Mouse (Mus musculus): ENCODE data around the gene Ssr2. TPM values are rescaled to one million over a fixed set of nuclear protein-coding genes. Genes with fewer than 3 reads are reported as not detected.

The Ssr2 gene
- polyA plus RNA-seq, 1 experiment from 2014 or later = 384 TPM

DNA sequence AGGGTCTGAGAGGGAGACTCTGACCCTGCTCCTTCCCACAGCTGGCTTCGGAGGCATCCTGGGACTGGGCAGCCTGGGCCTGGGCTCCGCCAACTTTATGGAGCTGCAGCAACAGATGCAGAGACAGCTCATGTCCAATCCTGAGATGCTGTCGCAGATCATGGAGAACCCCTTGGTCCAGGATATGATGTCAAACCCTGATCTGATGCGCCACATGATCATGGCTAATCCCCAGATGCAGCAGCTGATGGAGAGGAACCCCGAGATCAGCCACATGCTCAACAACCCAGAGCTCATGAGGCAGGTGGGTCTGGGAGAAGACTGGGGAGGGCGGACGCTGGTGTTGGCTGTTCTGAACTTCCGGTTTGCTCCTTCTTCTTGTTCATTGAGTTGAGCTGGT, 19.1 kb upstream of the Ssr2 start:
- H3K27ac ChIP-seq (ENCODE audit: low read length) = no peak overlapping the region
- no peaks in the 10 kb centered on the region for H3K9me3 ChIP-seq (ENCODE audit: low read length)
- H3K4me3 ChIP-seq (ENCODE audit: low read depth, low read length) = no peak overlapping the region
- H3K9ac ChIP-seq (replicated peaks; ENCODE audit: low read depth) = no peak overlapping the region
- H3K4me1 ChIP-seq (ENCODE audit: insufficient read depth, low read depth, low read length) = peaks cover 11% of the 10 kb centered on the region; the same call in 1 of the 2 replicates
- no peaks in the 10 kb centered on the region for H3K27me3 ChIP-seq (replicated peaks; ENCODE audit: insufficient read depth, low read length)
- 94% methylated on average over 8 of the region's 8 CpGs for WGBS
- H3K4me2 ChIP-seq (replicated peaks; ENCODE audit: low read depth, low read length) = no peak overlapping the region
- peaks cover 25% of the 10 kb centered on the region; the same call in 1 of the 2 replicates for H3K36me3 ChIP-seq (ENCODE audit: insufficient read depth, low read length)
- DNase-seq (ENCODE audit: low spot score) = no peak
- TF ChIP-seq EP300 (IDR thresholded peaks at IDR 0.05) (no peak), CTCF (IDR thresholded peaks at IDR 0.05) (no peak)
- no peak for ATAC-seq

GRCm38 (mm10) chr3:88559596-88559995, 16.1 kb upstream of the Ssr2 start:
- no peak for TF ChIP-seq EP300 (IDR thresholded peaks at IDR 0.05)
- TF ChIP-seq CTCF (IDR thresholded peaks at IDR 0.05) = no peak
- Histone ChIP-seq H3K27me3 (replicated peaks; ENCODE audit: insufficient read depth, low read length) (no peaks in the 10 kb centered on the region), H3K9ac (replicated peaks; ENCODE audit: low read depth) (no peak overlapping the region), H3K36me3 (ENCODE audit: insufficient read depth, low read length) (peaks cover 43% of the 10 kb centered on the region), H3K4me2 (replicated peaks; ENCODE audit: low read depth, low read length) (no peak overlapping the region), H3K9me3 (ENCODE audit: low read length) (no peaks in the 10 kb centered on the region), H3K4me3 (ENCODE audit: low read depth, low read length) (no peak overlapping the region), H3K27ac (ENCODE audit: low read length) (no peak overlapping the region), H3K4me1 (ENCODE audit: insufficient read depth, low read depth, low read length) (peaks cover 2% of the 10 kb centered on the region; the same call in 1 of the 2 replicates)
- ATAC-seq = no peak
- WGBS = 97% methylated on average over 9 of the region's 9 CpGs
- no peak for DNase-seq (ENCODE audit: low spot score)

DNA sequence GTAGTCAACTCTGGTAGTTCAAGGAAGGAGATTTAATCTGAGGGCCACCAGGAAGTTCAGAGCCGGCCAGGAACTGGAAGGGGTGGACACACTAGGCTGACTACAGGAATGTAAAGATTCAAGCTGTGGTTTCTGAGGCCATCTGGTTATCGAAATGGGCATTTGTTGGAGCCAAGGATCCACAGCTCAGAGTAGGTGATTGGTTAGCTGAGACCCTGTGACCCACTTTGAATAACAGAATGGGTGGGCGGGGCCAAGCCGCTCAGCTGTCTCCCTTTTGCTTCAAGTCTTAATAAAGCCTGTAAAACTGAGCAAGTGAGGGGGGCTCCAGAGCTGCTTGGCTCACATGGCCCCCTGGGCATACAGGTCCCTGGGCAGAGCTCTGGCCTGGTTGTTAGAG, 13.7 kb upstream of the Ssr2 start:
- no peak overlapping the region for H3K4me3 ChIP-seq (ENCODE audit: low read depth, low read length)
- no peak for ATAC-seq
- H3K9ac ChIP-seq (replicated peaks; ENCODE audit: low read depth) = no peak overlapping the region
- H3K4me2 ChIP-seq (replicated peaks; ENCODE audit: low read depth, low read length) = no peak overlapping the region
- no peak overlapping the region for H3K27ac ChIP-seq (ENCODE audit: low read length)
- 68% methylated on average over 4 of the region's 4 CpGs for WGBS
- H3K27me3 ChIP-seq (replicated peaks; ENCODE audit: insufficient read depth, low read length) = no peaks in the 10 kb centered on the region
- DNase-seq (ENCODE audit: low spot score) = no peak
- no peak for TF ChIP-seq CTCF (IDR thresholded peaks at IDR 0.05)
- no peak for TF ChIP-seq EP300 (IDR thresholded peaks at IDR 0.05)
- H3K9me3 ChIP-seq (ENCODE audit: low read length) = no peaks in the 10 kb centered on the region
- no peaks in the 10 kb centered on the region for H3K4me1 ChIP-seq (ENCODE audit: insufficient read depth, low read depth, low read length)
- peaks cover 56% of the 10 kb centered on the region for H3K36me3 ChIP-seq (ENCODE audit: insufficient read depth, low read length)

DNA sequence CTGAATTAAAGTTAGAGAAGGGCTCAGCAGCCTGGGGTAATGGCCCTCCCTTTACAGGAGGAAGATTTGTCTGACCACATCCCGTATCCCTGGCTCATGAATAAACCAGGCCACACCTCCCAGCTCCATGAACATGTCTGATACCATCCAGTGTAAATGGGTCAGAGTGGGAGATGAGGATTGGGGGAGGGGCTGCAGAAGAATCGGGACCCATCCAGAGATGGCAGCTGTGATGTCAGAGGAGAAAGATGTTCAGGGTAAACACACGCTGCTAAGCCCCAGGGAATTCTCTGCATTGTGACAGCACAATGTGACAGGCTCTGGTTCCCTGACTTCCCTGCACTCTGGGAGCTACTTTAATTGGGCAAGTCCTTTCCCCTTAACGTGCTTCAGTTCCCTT, 12.2 kb upstream of the Ssr2 start:
- Histone ChIP-seq H3K36me3 (ENCODE audit: insufficient read depth, low read length) (peaks cover 56% of the 10 kb centered on the region), H3K27ac (ENCODE audit: low read length) (no peak overlapping the region)

DNA sequence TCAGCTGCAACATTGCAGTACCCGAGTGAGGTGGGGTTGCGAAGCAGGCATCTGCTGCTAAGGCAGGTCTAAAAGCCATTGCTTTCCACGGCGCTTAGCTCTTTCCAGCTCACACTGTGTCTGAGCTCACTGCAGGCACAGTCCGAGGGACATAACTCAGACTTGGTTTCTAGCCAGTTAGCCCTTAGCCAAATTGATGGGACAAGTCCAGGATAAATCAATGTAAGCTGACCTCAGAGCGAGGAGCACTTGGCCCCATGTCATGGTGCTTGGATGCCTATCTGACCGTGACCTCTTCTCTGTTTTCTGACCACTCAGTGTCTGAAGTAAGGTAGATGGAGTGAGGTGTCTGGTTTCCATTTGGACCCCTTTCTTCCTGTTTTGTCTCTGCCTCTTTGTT, 11.7 kb upstream of the Ssr2 start:
- DNase-seq (ENCODE audit: low spot score) (no peak), ATAC-seq (no peak)
- Histone ChIP-seq H3K4me2 (replicated peaks; ENCODE audit: low read depth, low read length) (no peak overlapping the region), H3K36me3 (ENCODE audit: insufficient read depth, low read length) (peaks cover 59% of the 10 kb centered on the region), H3K27me3 (replicated peaks; ENCODE audit: insufficient read depth, low read length) (no peaks in the 10 kb centered on the region), H3K9ac (replicated peaks; ENCODE audit: low read depth) (no peak overlapping the region), H3K27ac (ENCODE audit: low read length) (no peak overlapping the region), H3K9me3 (ENCODE audit: low read length) (no peaks in the 10 kb centered on the region), H3K4me3 (ENCODE audit: low read depth, low read length) (no peak overlapping the region), H3K4me1 (ENCODE audit: insufficient read depth, low read depth, low read length) (no peaks in the 10 kb centered on the region)
- TF ChIP-seq EP300 (IDR thresholded peaks at IDR 0.05) = no peak
- TF ChIP-seq CTCF (IDR thresholded peaks at IDR 0.05) = no peak
- 86% methylated on average over 7 of the region's 7 CpGs for WGBS

More for the DNA sequence above, 12.2 kb upstream of the Ssr2 start:
- TF ChIP-seq EP300 (IDR thresholded peaks at IDR 0.05) (no peak), CTCF (IDR thresholded peaks at IDR 0.05) (no peak)
- Histone ChIP-seq H3K4me1 (ENCODE audit: insufficient read depth, low read depth, low read length) (no peaks in the 10 kb centered on the region), H3K4me3 (ENCODE audit: low read depth, low read length) (no peak overlapping the region), H3K9me3 (ENCODE audit: low read length) (no peaks in the 10 kb centered on the region), H3K4me2 (replicated peaks; ENCODE audit: low read depth, low read length) (no peak overlapping the region), H3K9ac (replicated peaks; ENCODE audit: low read depth) (no peak overlapping the region), H3K27me3 (replicated peaks; ENCODE audit: insufficient read depth, low read length) (no peaks in the 10 kb centered on the region)
- DNase-seq (ENCODE audit: low spot score) (no peak), ATAC-seq (peak; percentile 26; the same call in 1 of the 2 replicates)
- WGBS = 72% methylated on average over 4 of the region's 4 CpGs

DNA sequence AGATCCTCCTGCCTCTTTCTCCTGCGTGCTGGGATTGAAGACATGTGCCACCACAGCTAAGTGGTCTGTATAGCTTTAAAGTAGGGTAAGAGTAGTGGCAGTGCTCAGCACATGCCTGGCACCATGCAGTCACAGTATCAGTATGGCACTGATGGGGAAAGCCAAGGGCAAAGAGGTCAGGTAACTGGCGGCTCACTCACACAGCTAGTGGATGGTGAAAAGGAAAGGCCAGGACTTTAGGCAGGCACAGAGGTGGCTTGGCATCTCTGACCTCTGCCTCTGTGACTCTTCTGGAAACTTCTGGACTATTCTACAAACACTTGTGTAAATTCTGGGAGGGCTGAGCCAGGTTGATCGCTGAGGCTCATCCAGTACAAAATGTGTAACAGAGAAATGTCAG, 9.6 kb upstream of the Ssr2 start:
- Histone ChIP-seq H3K27me3 (replicated peaks; ENCODE audit: insufficient read depth, low read length) (no peaks in the 10 kb centered on the region), H3K9me3 (ENCODE audit: low read length) (no peaks in the 10 kb centered on the region), H3K4me2 (replicated peaks; ENCODE audit: low read depth, low read length) (no peak overlapping the region), H3K4me3 (ENCODE audit: low read depth, low read length) (no peak overlapping the region), H3K4me1 (ENCODE audit: insufficient read depth, low read depth, low read length) (no peaks in the 10 kb centered on the region), H3K9ac (replicated peaks; ENCODE audit: low read depth) (no peak overlapping the region), H3K36me3 (ENCODE audit: insufficient read depth, low read length) (peaks cover 55% of the 10 kb centered on the region), H3K27ac (ENCODE audit: low read length) (no peak overlapping the region)
- DNase-seq (ENCODE audit: low spot score) (no peak), ATAC-seq (no peak)
- WGBS = 97% methylated on average over 3 of the region's 3 CpGs
- TF ChIP-seq CTCF (IDR thresholded peaks at IDR 0.05) (no peak), EP300 (IDR thresholded peaks at IDR 0.05) (no peak)

- TF ChIP-seq EP300 (IDR thresholded peaks at IDR 0.05) (no peak), CTCF (IDR thresholded peaks at IDR 0.05) (no peak)
- 82% methylated on average over 4 of the region's 4 CpGs for WGBS
- Histone ChIP-seq H3K27me3 (replicated peaks; ENCODE audit: insufficient read depth, low read length) (no peaks in the 10 kb centered on the region), H3K4me2 (replicated peaks; ENCODE audit: low read depth, low read length) (no peak overlapping the region), H3K9me3 (ENCODE audit: low read length) (no peaks in the 10 kb centered on the region), H3K4me3 (ENCODE audit: low read depth, low read length) (no peak overlapping the region), H3K27ac (ENCODE audit: low read length) (no peak overlapping the region), H3K36me3 (ENCODE audit: insufficient read depth, low read length) (peaks cover 50% of the 10 kb centered on the region), H3K4me1 (ENCODE audit: insufficient read depth, low read depth, low read length) (no peaks in the 10 kb centered on the region), H3K9ac (replicated peaks; ENCODE audit: low read depth) (no peak overlapping the region)
- ATAC-seq (no peak), DNase-seq (ENCODE audit: low spot score) (no peak)
Observed at GRCm38 (mm10) chr3:88566536-88567061, 9.1 kb upstream of the Ssr2 start.

All from lung, postnatal 0 days (tissue).